Mouse (Mus musculus) midbrain, embryonic 12.5 days (tissue): Measurements from ENCODE around the gene Vmn2r8. TPM values are rescaled to one million over a fixed set of nuclear protein-coding genes. Genes with fewer than 3 reads are reported as not detected.

Experiments used
- ATAC-seq: fragments of 200-750 bp; cut with Nextera tagmentation; 2 replicates; pipeline ENCODE4 v1.8.0; 2017; ENCODE audit warnings: low read depth, moderate TSS enrichment, moderate library complexity; ENCODE audit not compliant: low FRiP score
- H3K27ac ChIP-seq: fragments of 300-500 bp; sonication (generic); replicated peaks from 2 replicates; pipeline ENCODE4 v1.5.1; 2016; ENCODE audit warnings: mild to moderate bottlenecking
- H3K27me3 ChIP-seq: fragments of 300-500 bp; sonication (generic); 2 replicates; pipeline ENCODE4 v1.6.1; 2016; ENCODE audit warnings: mild to moderate bottlenecking
- H3K36me3 ChIP-seq: fragments of 300-500 bp; sonication (generic); 2 replicates; pipeline ENCODE4 v1.6.1; 2016
- H3K4me1 ChIP-seq: fragments of 300-500 bp; sonication (generic); 2 replicates; pipeline ENCODE4 v1.6.1; 2016
- H3K4me2 ChIP-seq: fragments of 300-500 bp; sonication (generic); replicated peaks from 2 replicates; pipeline ENCODE4 v1.6.1; 2016; ENCODE audit warnings: mild to moderate bottlenecking, moderate library complexity
- H3K4me3 ChIP-seq: fragments of 300-500 bp; sonication (generic); 2 replicates; pipeline ENCODE4 v1.5.1; 2016; ENCODE audit warnings: mild to moderate bottlenecking
- H3K9ac ChIP-seq: fragments of 300-500 bp; sonication (generic); replicated peaks from 2 replicates; pipeline ENCODE4 v1.6.1; 2016; ENCODE audit warnings: mild to moderate bottlenecking, moderate library complexity
- H3K9me3 ChIP-seq: fragments of 300-500 bp; sonication (generic); 2 replicates; pipeline ENCODE4 v1.6.1; 2016; ENCODE audit warnings: mild to moderate bottlenecking
- WGBS: fragments of 180-500 bp; shearing (Covaris S2); methylation state at CpG from one replicate; pipeline ENCODE4 v1.1.7; 2016; 5-methylcytosine and 5-hydroxymethylcytosine counted together
- polyA plus RNA-seq: library from polyadenylated mRNA; unstranded; fragments of >200 nt; fragmentation: Nextera tagmentation; extraction: Ambion mirVana; gene quantifications from 2 replicates; pipeline ENCODE4 v1.2.1, GENCODE M21; 2016

Gene Vmn2r8
- polyA plus RNA-seq, 1 experiment from 2014 or later = not detected

- 81% methylated on average over 5 of the region's 5 CpGs for WGBS
- Histone ChIP-seq H3K4me2 (no peak overlapping the region), H3K27ac (no peak overlapping the region), H3K9ac (no peak overlapping the region), H3K27me3 (no peaks in the 10 kb centered on the region), H3K4me3 (no peak overlapping the region), H3K36me3 (no peaks in the 10 kb centered on the region), H3K9me3 (no peaks in the 10 kb centered on the region), H3K4me1 (no peaks in the 10 kb centered on the region)
- no peak for ATAC-seq
Measured at GRCm38 (mm10) chr5:108750328-108751210, 58.1 kb downstream of the Vmn2r8 start.

- Histone ChIP-seq H3K4me2 (no peak overlapping the region), H3K27ac (no peak overlapping the region), H3K36me3 (no peaks in the 10 kb centered on the region), H3K9ac (no peak overlapping the region), H3K9me3 (no peaks in the 10 kb centered on the region), H3K4me3 (no peak overlapping the region), H3K27me3 (no peaks in the 10 kb centered on the region), H3K4me1 (no peaks in the 10 kb centered on the region)
- no peak for ATAC-seq
- WGBS = 86% methylated on average over 3 of the region's 3 CpGs
Measured at GRCm38 (mm10) chr5:108744629-108745028, 64.0 kb downstream of the Vmn2r8 start.

- Histone ChIP-seq H3K4me1 (no peaks in the 10 kb centered on the region), H3K27me3 (no peaks in the 10 kb centered on the region), H3K4me2 (no peak overlapping the region), H3K4me3 (no peak overlapping the region), H3K9ac (no peak overlapping the region), H3K36me3 (no peaks in the 10 kb centered on the region), H3K9me3 (no peaks in the 10 kb centered on the region), H3K27ac (no peak overlapping the region)
- no peak for ATAC-seq
- 74% methylated on average over 2 of the region's 2 CpGs for WGBS
Measured at GRCm38 (mm10) chr5:108743856-108744255, 64.8 kb downstream of the Vmn2r8 start.

GRCm38 (mm10) chr5:108742596-108742995 lies 66.1 kb downstream of the Vmn2r8 start:
- H3K27me3 ChIP-seq = no peaks in the 10 kb centered on the region
- WGBS = 64% methylated on average over 2 of the region's 2 CpGs

GRCm38 (mm10) chr5:108741844-108742243 lies 66.8 kb downstream of the Vmn2r8 start:
- no peak for ATAC-seq

More at GRCm38 (mm10) chr5:108742596-108742995, 66.1 kb downstream of the Vmn2r8 start:
- no peak overlapping the region for H3K27ac ChIP-seq
- H3K4me1 ChIP-seq = no peaks in the 10 kb centered on the region
- H3K4me3 ChIP-seq = no peak overlapping the region
- ATAC-seq = no peak
- no peak overlapping the region for H3K9ac ChIP-seq
- no peak overlapping the region for H3K4me2 ChIP-seq
- no peaks in the 10 kb centered on the region for H3K9me3 ChIP-seq
- no peaks in the 10 kb centered on the region for H3K36me3 ChIP-seq

More at GRCm38 (mm10) chr5:108741844-108742243, 66.8 kb downstream of the Vmn2r8 start:
- Histone ChIP-seq H3K9ac (no peak overlapping the region), H3K36me3 (no peaks in the 10 kb centered on the region), H3K4me2 (no peak overlapping the region), H3K9me3 (no peaks in the 10 kb centered on the region), H3K27me3 (no peaks in the 10 kb centered on the region), H3K4me3 (no peak overlapping the region), H3K4me1 (no peaks in the 10 kb centered on the region), H3K27ac (no peak overlapping the region)
- 93% methylated on average over 2 of the region's 2 CpGs for WGBS

Other genes starting within 250 kb of the Vmn2r8 start
- 60.5 and 61.5 TPM in 2 replicates for gene Gak, start 179.1 kb downstream of the Vmn2r8 start, polyA plus RNA-seq
- gene Tmem175, start 179.1 kb downstream of the Vmn2r8 start, polyA plus RNA-seq = 18.7 and 21.5 TPM in 2 replicates
- 12.3 and 12.8 TPM in 2 replicates for gene Idua, start 148.5 kb downstream of the Vmn2r8 start, polyA plus RNA-seq
- 21.2 and 21.7 TPM in 2 replicates for gene Dgkq, start 139.2 kb downstream of the Vmn2r8 start, polyA plus RNA-seq
- 1.7 and 1.9 TPM in 2 replicates for gene Slc26a1, start 133.3 kb downstream of the Vmn2r8 start, polyA plus RNA-seq
- 16.9 and 19.6 TPM in 2 replicates for gene Fgfrl1, start 116.5 kb downstream of the Vmn2r8 start, polyA plus RNA-seq
- 0.37 TPM in 1 of 2 replicates, not detected in the other for gene Rnf212, start 33.9 kb downstream of the Vmn2r8 start, polyA plus RNA-seq
- gene Tmed11, start 13.5 kb downstream of the Vmn2r8 start, polyA plus RNA-seq = not detected in 2 replicates
- not detected in 2 replicates for gene Vmn2r9, start 43.8 kb upstream of the Vmn2r8 start, polyA plus RNA-seq
- not detected in 2 replicates for gene Vmn2r10, start 197.7 kb upstream of the Vmn2r8 start, polyA plus RNA-seq